Mouse (Mus musculus) heart, embryonic 11.5 days (tissue): ENCODE results near the gene Ric1. TPM values are rescaled to one million over a fixed set of nuclear protein-coding genes. Genes with fewer than 3 reads are reported as not detected.

Source experiments
- ATAC-seq: fragments of 200-750 bp; cut with Nextera tagmentation; replicated peaks from 2 replicates; pipeline ENCODE4 v1.8.0; 2017; ENCODE audit warnings: moderate library complexity; ENCODE audit not compliant: insufficient number of reproducible peaks, low FRiP score, low TSS enrichment
- H3K27ac ChIP-seq: fragments of 300-500 bp; sonication (generic); 2 replicates; pipeline ENCODE4 v1.5.1; 2014; ENCODE audit warnings: mild to moderate bottlenecking, low read depth, low read length
- H3K27me3 ChIP-seq: fragments of 300-500 bp; sonication (generic); 2 replicates; pipeline ENCODE4 v1.6.1; 2014; ENCODE audit warnings: mild to moderate bottlenecking, low read length, mixed read lengths; ENCODE audit not compliant: control insufficient read depth, insufficient read depth
- H3K36me3 ChIP-seq: fragments of 300-500 bp; sonication (generic); 2 replicates; pipeline ENCODE4 v1.6.1; 2014; ENCODE audit warnings: mild to moderate bottlenecking, low read length, moderate library complexity, mixed read lengths; ENCODE audit not compliant: control insufficient read depth, insufficient read depth
- H3K4me1 ChIP-seq: fragments of 300-500 bp; sonication (generic); 2 replicates; pipeline ENCODE4 v1.6.1; 2014; ENCODE audit warnings: low read length; ENCODE audit not compliant: control insufficient read depth, insufficient read depth
- H3K4me2 ChIP-seq: fragments of 300-500 bp; sonication (generic); 2 replicates; pipeline ENCODE4 v1.6.1; 2014; ENCODE audit warnings: mild to moderate bottlenecking, moderate library complexity
- H3K4me3 ChIP-seq: fragments of 300-500 bp; sonication (generic); 2 replicates; pipeline ENCODE4 v1.5.1; 2014; ENCODE audit warnings: low read depth, low read length
- H3K9ac ChIP-seq: fragments of 300-500 bp; sonication (generic); 2 replicates; pipeline ENCODE4 v1.6.1; 2014; ENCODE audit warnings: mild to moderate bottlenecking, low read depth, low read length, moderate library complexity
- H3K9me3 ChIP-seq: fragments of 300-500 bp; sonication (generic); replicated peaks from 2 replicates; pipeline ENCODE4 v1.6.1; 2016; ENCODE audit warnings: low read length; ENCODE audit not compliant: control insufficient read depth
- WGBS: fragments of 180-500 bp; shearing (Covaris S2); extraction: QIAGEN DNeasy Blood & Tissue Kit; methylation state at CpG from one replicate; pipeline ENCODE4 v1.1.7; 2014; ENCODE audit not compliant: insufficient replicate concordance; 5-methylcytosine and 5-hydroxymethylcytosine counted together
- polyA plus RNA-seq: library from polyadenylated mRNA; unstranded; fragments of >200 nt; fragmentation: Nextera tagmentation; extraction: Ambion mirVana; gene quantifications from 2 replicates; pipeline ENCODE4 v1.2.1, GENCODE M21; 2014

Ric1 gene
- polyA plus RNA-seq, 1 experiment from 2014 or later, result 8.7 TPM

DNA sequence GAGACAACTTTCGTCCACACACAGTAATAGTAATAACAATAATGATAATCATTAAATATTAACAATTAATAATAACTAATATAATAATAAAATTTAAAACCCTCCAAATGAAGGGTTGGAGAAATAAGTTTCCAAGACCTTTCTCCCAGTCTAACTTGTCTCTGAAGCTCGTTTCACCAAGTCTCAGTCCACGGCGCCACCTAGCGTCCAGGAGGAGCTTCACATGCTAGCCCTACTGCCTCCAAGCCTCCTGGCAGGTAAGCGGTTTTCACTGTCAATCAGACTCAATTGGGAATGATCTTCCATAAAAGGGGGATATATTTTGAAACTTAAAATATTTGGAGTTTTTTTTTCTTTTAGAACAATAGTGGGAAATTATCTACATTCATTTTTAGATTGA lies 20.6 kb upstream of the Ric1 start:
- Histone ChIP-seq H3K9me3 (no peaks in the 10 kb centered on the region), H3K9ac (no peak overlapping the region), H3K4me1 (no peaks in the 10 kb centered on the region), H3K27ac (no peak overlapping the region), H3K4me2 (peak overlapping the region; percentile 48), H3K27me3 (no peaks in the 10 kb centered on the region), H3K36me3 (no peaks in the 10 kb centered on the region), H3K4me3 (peak overlapping the region; percentile 13)
- ATAC-seq, result no peak
- WGBS, result 13% methylated on average over 6 of the region's 6 CpGs

DNA sequence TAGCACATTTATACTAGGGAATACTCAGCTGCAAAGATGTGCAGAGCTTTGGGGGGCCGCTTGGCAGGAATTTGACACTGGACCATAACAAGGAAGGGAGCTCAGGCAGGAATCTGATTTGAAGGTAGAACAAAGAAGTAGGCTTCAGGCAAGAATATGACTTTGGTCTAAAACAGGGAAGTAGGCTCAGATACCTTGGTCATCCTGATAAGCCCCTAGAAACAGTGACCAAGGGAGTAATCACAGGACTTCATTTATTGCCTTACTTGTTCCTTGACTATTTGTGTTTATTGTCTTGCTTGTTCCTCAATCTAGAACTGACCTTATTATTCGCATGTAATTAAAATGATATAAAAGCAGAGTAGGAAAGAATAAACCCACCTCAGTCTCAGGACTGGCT lies 18.0 kb upstream of the Ric1 start:
- Histone ChIP-seq H3K36me3 (no peaks in the 10 kb centered on the region), H3K4me3 (no peak overlapping the region), H3K27me3 (no peaks in the 10 kb centered on the region), H3K27ac (no peak overlapping the region), H3K4me1 (no peaks in the 10 kb centered on the region), H3K9me3 (no peaks in the 10 kb centered on the region), H3K9ac (no peak overlapping the region), H3K4me2 (no peak overlapping the region)
- no peak for ATAC-seq
- 81% methylated on average over 2 of the region's 2 CpGs for WGBS

DNA sequence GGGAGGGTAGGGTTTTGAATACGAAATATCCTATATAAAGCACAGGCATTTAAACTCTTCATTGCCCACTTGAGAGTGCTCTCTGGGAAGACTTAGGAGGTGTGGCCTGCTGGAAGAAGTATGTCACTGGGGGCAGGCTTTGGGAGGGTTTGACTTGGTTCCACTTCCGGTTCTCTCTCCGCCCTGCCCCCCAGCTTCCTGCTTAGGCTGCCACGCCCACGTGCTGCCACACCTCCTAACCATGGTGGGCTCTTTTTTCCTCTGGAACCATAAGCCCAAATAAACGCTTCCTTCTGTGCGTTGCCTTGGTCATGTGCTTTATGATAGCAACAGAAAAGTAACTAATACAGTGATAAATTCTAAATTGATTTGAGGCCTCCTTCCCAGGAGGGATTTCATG lies 16.5 kb upstream of the Ric1 start:
- no peaks in the 10 kb centered on the region for H3K27me3 ChIP-seq
- H3K4me2 ChIP-seq, result no peak overlapping the region
- no peak overlapping the region for H3K9ac ChIP-seq
- ATAC-seq, result no peak
- H3K4me1 ChIP-seq, result no peaks in the 10 kb centered on the region
- H3K4me3 ChIP-seq, result no peak overlapping the region
- no peaks in the 10 kb centered on the region for H3K9me3 ChIP-seq
- H3K36me3 ChIP-seq, result no peaks in the 10 kb centered on the region
- WGBS, result 76% methylated on average over 7 of the region's 7 CpGs
- no peak overlapping the region for H3K27ac ChIP-seq

DNA sequence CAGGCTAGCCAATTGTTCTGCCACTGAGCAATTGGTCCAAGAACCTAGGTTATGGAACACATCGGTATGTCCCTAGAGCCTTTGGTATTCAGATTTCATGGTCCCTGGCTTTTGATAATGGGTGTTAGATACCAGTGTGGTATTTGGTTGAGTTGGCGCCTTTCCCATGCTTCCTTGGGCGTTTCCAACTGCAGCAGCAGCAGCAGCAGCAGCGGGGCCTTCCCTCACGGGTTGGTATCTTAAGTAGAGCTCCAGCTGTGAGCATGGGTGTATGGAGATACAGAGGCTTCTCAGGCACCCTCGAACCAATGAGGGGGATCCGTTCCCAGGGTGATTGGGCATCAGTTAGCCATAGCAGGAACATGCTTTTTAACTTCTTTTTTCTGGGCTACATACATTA lies 13.9 kb upstream of the Ric1 start:
- H3K27ac ChIP-seq, result no peak overlapping the region
- H3K36me3 ChIP-seq, result no peaks in the 10 kb centered on the region
- H3K4me1 ChIP-seq, result no peaks in the 10 kb centered on the region
- WGBS, result 70% methylated on average over 7 of the region's 7 CpGs
- ATAC-seq, result no peak
- no peak overlapping the region for H3K4me2 ChIP-seq
- no peaks in the 10 kb centered on the region for H3K9me3 ChIP-seq
- no peak overlapping the region for H3K9ac ChIP-seq
- no peaks in the 10 kb centered on the region for H3K27me3 ChIP-seq
- H3K4me3 ChIP-seq, result no peak overlapping the region

GRCm38 (mm10) chr19:29509857-29510256 lies 12.2 kb upstream of the Ric1 start:
- Histone ChIP-seq H3K4me1 (no peaks in the 10 kb centered on the region), H3K4me3 (no peak overlapping the region), H3K4me2 (no peak overlapping the region), H3K36me3 (no peaks in the 10 kb centered on the region), H3K27me3 (no peaks in the 10 kb centered on the region), H3K27ac (no peak overlapping the region), H3K9me3 (no peaks in the 10 kb centered on the region), H3K9ac (no peak overlapping the region)
- no peak for ATAC-seq
- WGBS, result 82% methylated on average over 7 of the region's 7 CpGs

GRCm38 (mm10) chr19:29511826-29512225 lies 10.3 kb upstream of the Ric1 start:
- H3K4me2 ChIP-seq, result no peak overlapping the region
- no peaks in the 10 kb centered on the region for H3K36me3 ChIP-seq
- H3K4me3 ChIP-seq, result no peak overlapping the region
- no peaks in the 10 kb centered on the region for H3K9me3 ChIP-seq
- WGBS, result 74% methylated on average over 2 of the region's 2 CpGs
- H3K27me3 ChIP-seq, result no peaks in the 10 kb centered on the region
- H3K27ac ChIP-seq, result no peak overlapping the region
- ATAC-seq, result no peak
- H3K4me1 ChIP-seq, result no peaks in the 10 kb centered on the region
- no peak overlapping the region for H3K9ac ChIP-seq

DNA sequence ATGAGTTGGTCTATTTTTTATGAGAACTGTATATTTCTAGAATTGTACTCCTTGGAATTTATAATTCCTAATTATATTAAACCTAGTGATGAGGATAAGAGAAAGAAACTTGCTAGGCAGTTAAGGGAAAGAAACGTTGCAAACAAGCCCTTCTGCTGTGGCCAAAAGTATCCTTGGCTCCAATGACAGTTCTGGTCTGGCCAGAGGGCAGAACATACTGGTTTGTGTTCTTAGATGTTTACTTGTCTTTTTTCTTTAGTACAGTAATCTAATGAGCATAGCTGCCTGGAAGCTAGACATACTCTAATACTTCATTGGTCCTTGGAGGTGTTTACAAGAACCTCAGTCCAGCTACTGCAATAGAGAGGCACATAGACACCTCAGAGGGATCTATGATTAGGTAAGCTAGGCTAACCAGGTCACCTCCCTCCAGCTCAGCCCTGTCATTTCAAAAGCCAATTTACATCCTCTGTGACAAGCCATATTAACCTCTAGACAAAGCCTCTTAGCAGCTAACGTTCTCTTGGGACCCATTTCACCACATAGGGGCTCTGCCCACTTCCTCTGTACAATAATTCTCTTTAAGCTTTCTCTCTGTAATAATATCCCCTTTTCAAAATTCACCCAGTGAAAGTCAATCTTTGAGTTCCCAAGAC lies 8.8 kb upstream of the Ric1 start:
- H3K4me2 ChIP-seq, result no peak overlapping the region
- H3K27ac ChIP-seq, result no peak overlapping the region
- H3K27me3 ChIP-seq, result no peaks in the 10 kb centered on the region
- no peak for ATAC-seq
- no peaks in the 10 kb centered on the region for H3K9me3 ChIP-seq
- H3K36me3 ChIP-seq, result no peaks in the 10 kb centered on the region; the same call in 1 of the 2 replicates
- H3K4me3 ChIP-seq, result no peak overlapping the region
- no peaks in the 10 kb centered on the region for H3K4me1 ChIP-seq
- 53% methylated on average over 2 of the region's 2 CpGs for WGBS
- H3K9ac ChIP-seq, result no peak overlapping the region

DNA sequence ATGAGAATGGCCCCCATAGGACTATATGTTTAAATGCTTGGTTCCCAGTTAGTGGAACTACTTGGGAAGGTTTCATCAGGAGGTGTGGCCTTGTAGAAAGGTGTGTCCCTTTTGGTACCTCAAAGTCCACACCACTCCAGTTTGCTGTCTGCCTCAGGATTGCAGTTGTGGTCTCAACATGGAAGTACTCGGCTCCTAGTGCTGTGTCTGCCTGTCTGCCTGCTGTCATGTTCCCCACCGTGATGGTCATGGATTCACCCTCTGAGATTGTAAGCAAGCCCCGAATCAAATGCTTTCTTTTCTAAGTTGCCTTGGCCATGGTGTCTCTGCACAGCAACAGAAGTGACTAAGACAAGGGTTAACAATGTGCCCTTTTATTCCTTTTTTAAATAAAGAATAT lies 8.0 kb upstream of the Ric1 start:
- no peaks in the 10 kb centered on the region; the same call in 1 of the 2 replicates for H3K36me3 ChIP-seq
- H3K4me2 ChIP-seq, result no peak overlapping the region
- no peak for ATAC-seq
- 90% methylated on average over 3 of the region's 3 CpGs for WGBS
- no peak overlapping the region for H3K9ac ChIP-seq
- H3K27ac ChIP-seq, result no peak overlapping the region
- H3K4me1 ChIP-seq, result no peaks in the 10 kb centered on the region
- no peaks in the 10 kb centered on the region for H3K27me3 ChIP-seq
- no peaks in the 10 kb centered on the region for H3K9me3 ChIP-seq
- H3K4me3 ChIP-seq, result no peak overlapping the region

DNA sequence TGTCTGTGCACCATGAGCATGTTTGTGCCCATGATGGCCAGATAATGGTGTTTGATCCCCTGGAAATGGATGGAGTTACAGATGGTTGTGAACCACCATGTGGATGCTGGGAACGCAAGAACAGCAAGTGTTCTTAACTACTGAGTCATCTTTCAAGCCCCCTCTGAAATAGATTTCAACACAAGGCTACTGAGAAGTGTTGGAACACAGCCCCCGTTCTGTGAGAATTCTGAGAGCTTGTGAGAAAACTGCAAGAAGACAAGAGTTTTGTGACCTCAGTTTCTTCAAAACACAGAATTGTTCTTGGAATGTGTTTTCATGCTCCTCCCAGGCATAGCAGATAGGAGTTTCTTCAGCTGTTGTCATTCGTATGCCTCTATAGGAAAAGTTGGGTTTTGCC lies 6.7 kb upstream of the Ric1 start:
- Histone ChIP-seq H3K9ac (no peak overlapping the region), H3K9me3 (no peaks in the 10 kb centered on the region), H3K4me2 (no peak overlapping the region), H3K4me3 (no peak overlapping the region), H3K4me1 (no peaks in the 10 kb centered on the region), H3K27me3 (no peaks in the 10 kb centered on the region), H3K27ac (no peak overlapping the region), H3K36me3 (no peaks in the 10 kb centered on the region; the same call in 1 of the 2 replicates)
- 86% methylated on average over 3 of the region's 3 CpGs for WGBS
- no peak for ATAC-seq
